Mouse (Mus musculus) frontal cortex, postnatal 10 days (tissue): ENCODE measurements around the gene Pced1b.

Experiments used
- DNase-seq, 2 experiments: peaks; one replicate each; pipeline ENCODE4 v3.0.0; 2022; ENCODE audit warnings: low spot score in 2 of 2, mixed read lengths in 1 of 2

Pced1b gene

GRCm38 (mm10) chr15:97257206-97257775 lies 10.4 kb downstream of the Pced1b start:
- no peak for DNase-seq

GRCm38 (mm10) chr15:97258483-97259230 lies 11.8 kb downstream of the Pced1b start:
- no peak for DNase-seq

- no peak for DNase-seq
Observed at GRCm38 (mm10) chr15:97259300-97259699, 12.4 kb downstream of the Pced1b start.

- no peak for DNase-seq
Observed at GRCm38 (mm10) chr15:97259968-97260597, 13.2 kb downstream of the Pced1b start.

- no peak for DNase-seq
Observed at GRCm38 (mm10) chr15:97262251-97262650, 15.3 kb downstream of the Pced1b start.

- DNase-seq, result no peak
Observed at GRCm38 (mm10) chr15:97266236-97266845, 19.4 kb downstream of the Pced1b start.

GRCm38 (mm10) chr15:97267094-97267695 lies 20.3 kb downstream of the Pced1b start:
- DNase-seq, result no peak

- no peak for DNase-seq
Observed at GRCm38 (mm10) chr15:97271985-97272697, 25.2 kb downstream of the Pced1b start.

GRCm38 (mm10) chr15:97272831-97273230 lies 25.9 kb downstream of the Pced1b start:
- no peak for DNase-seq

GRCm38 (mm10) chr15:97275626-97276395 lies 28.9 kb downstream of the Pced1b start:
- DNase-seq, result no peak

GRCm38 (mm10) chr15:97276660-97277153 lies 29.8 kb downstream of the Pced1b start:
- DNase-seq, result no peak

- no peak for DNase-seq
Observed at GRCm38 (mm10) chr15:97277328-97277727, 30.4 kb downstream of the Pced1b start.

GRCm38 (mm10) chr15:97278340-97278948 lies 31.5 kb downstream of the Pced1b start:
- DNase-seq, result no peak

- no peak for DNase-seq
Observed at GRCm38 (mm10) chr15:97280131-97280530, 33.2 kb downstream of the Pced1b start.

GRCm38 (mm10) chr15:97280776-97281175 lies 33.9 kb downstream of the Pced1b start:
- no peak for DNase-seq

GRCm38 (mm10) chr15:97281712-97282571 lies 35.0 kb downstream of the Pced1b start:
- no peak for DNase-seq

- no peak for DNase-seq
Observed at GRCm38 (mm10) chr15:97282572-97282881, 35.6 kb downstream of the Pced1b start.

GRCm38 (mm10) chr15:97284201-97284600 lies 37.3 kb downstream of the Pced1b start:
- no peak for DNase-seq

GRCm38 (mm10) chr15:97285665-97286212 lies 38.8 kb downstream of the Pced1b start:
- DNase-seq, result no peak
